Comparison of ENCODE assay signal across 9 mouse cellular contexts in the genomic region with DNA sequence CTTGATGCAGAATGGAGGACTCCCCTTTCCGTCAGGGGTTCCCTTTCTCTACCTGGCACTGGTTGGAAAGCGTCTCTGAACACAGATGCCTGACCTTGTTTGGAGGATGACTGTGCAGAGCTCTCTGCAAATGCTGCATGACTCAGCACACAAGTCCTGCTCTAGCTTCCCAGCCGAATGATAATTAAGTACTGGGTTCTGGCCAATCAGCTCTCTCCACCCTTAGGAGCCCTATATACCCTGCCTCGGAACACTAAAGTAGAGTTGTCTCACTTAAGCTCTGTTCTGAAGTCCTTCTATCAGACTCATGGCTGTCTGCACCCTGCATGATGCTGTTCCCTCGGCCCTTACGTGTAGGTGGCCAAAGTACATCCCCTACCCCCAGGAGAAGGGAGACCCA.
DNase-seq lines count a peak whose midpoint lies in the region; ATAC-seq lines count a peak whose summit lies in the region.
"Had no signal": no experiment of that assay in that cellular context is flagged by ENCODE, and none has a peak within 500 bp of the region (broad histone marks: within the 10 kb centered on the region; RNA-seq: fewer than 3 reads in every experiment).

No protein-coding gene starts in this region.

- no peaks in the 10 kb centered on the region for H3K9me3 ChIP-seq in limb, embryonic 13.5 days

- no peaks in the 10 kb centered on the region for H3K27me3 ChIP-seq in limb, embryonic 13.5 days

- intact Hi-C loops in heart, postnatal 25 days (cut with DNase I): no loop called here
- intact Hi-C loops in left cerebral cortex, postnatal 10 days (cut with DNase I): no loop called here

- no peak overlapping the region for H3K9ac ChIP-seq in limb, embryonic 13.5 days

- peak; percentile 69 for ATAC-seq in limb, embryonic 13.5 days (ENCODE audit: low FRiP score, low read depth)

- DNase-seq in heart, adult 11 months: peak; percentile 91
- DNase-seq in heart, postnatal 25 days (ENCODE audit: low spot score): no peak
- DNase-seq in 3T3-L1 (ENCODE audit: low read depth, low spot score): peak; percentile 84
- peak; percentile 12 for DNase-seq in adrenal gland, postnatal 25 days
- no peak for DNase-seq in left cerebral cortex, postnatal 10 days (ENCODE audit: extremely low spot score in 1 of 2, low spot score in 2 of 2)
- no peak for DNase-seq in urinary bladder, postnatal 25 days (ENCODE audit: low spot score)
- DNase-seq in thymus, postnatal 25 days: no peak
- DNase-seq: cerebellum, adult 18-20 months had no signal

- no peaks in the 10 kb centered on the region for H3K4me1 ChIP-seq in limb, embryonic 13.5 days

- no peaks in the 10 kb centered on the region for H3K36me3 ChIP-seq in limb, embryonic 13.5 days

- H3K4me3 ChIP-seq in limb, embryonic 13.5 days: no peak overlapping the region

- no peak overlapping the region for H3K27ac ChIP-seq in limb, embryonic 13.5 days

- H3K4me2 ChIP-seq in limb, embryonic 13.5 days (replicated peaks): no peak overlapping the region

- 70% methylated on average over 6 of the region's 6 CpGs for WGBS in limb, embryonic 13.5 days

Comparison
In these comparisons a context has a peak if more than half of its experiments do, and no peak if none do; other contexts are left out.
1. DNase-seq: peak in heart, adult 11 months (single experiment), 3T3-L1 (single experiment) and adrenal gland, postnatal 25 days (single experiment); none in heart, postnatal 25 days (single experiment), left cerebral cortex, postnatal 10 days (0 of 2), urinary bladder, postnatal 25 days (single experiment) and thymus, postnatal 25 days (single experiment).